Mouse (Mus musculus): ENCODE data around the gene Sstr2.

- TF ChIP-seq CTCF (IDR thresholded peaks at IDR 0.05; ENCODE audit: low read depth) (no peak), EP300 (IDR thresholded peaks at IDR 0.05; ENCODE audit: low read depth) (no peak)
Observed at GRCm38 (mm10) chr11:113600526-113601245, 18.5 kb upstream of the Sstr2 start.

Data from liver, embryonic 14.5 days (tissue).